Mouse (Mus musculus) heart, adult 2 months (tissue): ENCODE data around the gene Gga3. TPM values are rescaled to one million over a fixed set of nuclear protein-coding genes. Genes with fewer than 3 reads are reported as not detected.

ENCODE experiments used
- DNase-seq, 2 experiments: peaks; one replicate each; pipeline ENCODE4 v3.0.0; 2021
- H3K27ac ChIP-seq: fragments of 200-600 bp; 2 replicates; pipeline ENCODE4 v1.8.1; 2022
- H3K27me3 ChIP-seq: fragments of 200-500 bp; 2 replicates; pipeline ENCODE4 v1.6.1; 2012; ENCODE audit warnings: mild to moderate bottlenecking, low read length, inconsistent platforms, mixed read lengths; ENCODE audit not compliant: control insufficient read depth, insufficient read depth
- H3K36me3 ChIP-seq: fragments of 200-500 bp; 2 replicates; pipeline ENCODE4 v1.6.1; 2012; ENCODE audit warnings: low read length, inconsistent platforms; ENCODE audit not compliant: control insufficient read depth, insufficient read depth
- H3K4me1 ChIP-seq: fragments of 200-500 bp; 2 replicates; pipeline ENCODE4 v1.6.1; 2011; ENCODE audit warnings: low read length; ENCODE audit not compliant: control insufficient read depth, insufficient read depth
- H3K4me3 ChIP-seq: fragments of 200-600 bp; 2 replicates; pipeline ENCODE4 v1.8.1; 2022
- H3K79me2 ChIP-seq: fragments of 200-500 bp; replicated peaks from 2 replicates; pipeline ENCODE4 v1.6.1; 2012; ENCODE audit warnings: mild to moderate bottlenecking, inconsistent platforms, low read length, moderate library complexity, mixed read lengths; ENCODE audit not compliant: control insufficient read depth, insufficient read depth
- H3K9ac ChIP-seq: fragments of 200-500 bp; 2 replicates; pipeline ENCODE4 v1.6.1; 2012; ENCODE audit warnings: low read depth, mild to moderate bottlenecking, control low read depth, inconsistent platforms, low read length, mixed read lengths
- CTCF ChIP-seq: fragments of 200-600 bp; IDR thresholded peaks from 2 replicates; pipeline ENCODE4 v1.8.1; 2022; ENCODE audit warnings: antibody characterized with exemption, mild to moderate bottlenecking, moderate library complexity
- EP300 ChIP-seq: fragments of 200-500 bp; IDR thresholded peaks from 2 replicates; pipeline ENCODE4 v1.6.1; 2011; ENCODE audit warnings: low read depth, low read length, control low read depth; ENCODE audit not compliant: insufficient read depth
- POLR2A ChIP-seq: fragments of 200-500 bp; IDR thresholded peaks from 2 replicates; pipeline ENCODE4 v1.6.1; 2011; ENCODE audit warnings: mild to moderate bottlenecking, low read depth, low read length, control low read depth; ENCODE audit not compliant: insufficient read depth
- WGBS: fragments of 180-500 bp; shearing (Covaris S2); methylation state at CpG from one replicate; pipeline ENCODE4 v1.1.7; 2018; 5-methylcytosine and 5-hydroxymethylcytosine counted together
- intact Hi-C: fragments of 180-260 bp; cut with DNase I; formaldehyde crosslinking; loops from one replicate; pipeline ENCODE4 v1.15.1; 2025
- polyA plus RNA-seq: library from polyadenylated mRNA; depleted of rRNA; stranded (reverse); fragments of >200 nt; gene quantifications from 2 replicates; pipeline ENCODE4 v1.2.3, GENCODE M21; 2012
- total RNA-seq, 2 experiments: library from RNA; stranded (reverse); gene quantifications; 2 replicates each; pipeline ENCODE4 v1.2.3; 2021

Gene Gga3
- total and polyA plus RNA-seq, 3 experiments = 16.5 to 20.3 (median 17.1) TPM

- Histone ChIP-seq H3K79me2 (no peaks in the 10 kb centered on the region), H3K9ac (no peak overlapping the region), H3K36me3 (no peaks in the 10 kb centered on the region), H3K4me3 (no peak overlapping the region), H3K27me3 (no peaks in the 10 kb centered on the region), H3K4me1 (no peaks in the 10 kb centered on the region), H3K27ac (no peak overlapping the region)
- intact Hi-C loops = no loop called here
- WGBS = 84% methylated on average over 3 of the region's 4 CpGs
- DNase-seq = no peak
- no peak for TF ChIP-seq CTCF
- TF ChIP-seq POLR2A = no peak
- TF ChIP-seq EP300 = no peak
Measured at GRCm38 (mm10) chr11:115640311-115640828, 36.5 kb upstream of the Gga3 start.

GRCm38 (mm10) chr11:115639540-115639939, 35.7 kb upstream of the Gga3 start:
- WGBS = 72% methylated on average over 4 of the region's 4 CpGs
- no peak overlapping the region for H3K27ac ChIP-seq
- no peak overlapping the region for H3K4me3 ChIP-seq
- H3K79me2 ChIP-seq = no peaks in the 10 kb centered on the region
- H3K36me3 ChIP-seq = no peaks in the 10 kb centered on the region
- no peaks in the 10 kb centered on the region for H3K27me3 ChIP-seq
- TF ChIP-seq CTCF (no peak), EP300 (no peak), POLR2A (no peak)
- no peaks in the 10 kb centered on the region for H3K4me1 ChIP-seq
- DNase-seq = no peak
- intact Hi-C loops = no loop called here
- no peak overlapping the region for H3K9ac ChIP-seq

GRCm38 (mm10) chr11:115638498-115639409, 34.9 kb upstream of the Gga3 start:
- DNase-seq = no peak
- WGBS = 59% methylated on average over 5 of the region's 5 CpGs
- Histone ChIP-seq H3K36me3 (no peaks in the 10 kb centered on the region), H3K79me2 (no peaks in the 10 kb centered on the region), H3K9ac (no peak overlapping the region), H3K4me3 (no peak overlapping the region), H3K4me1 (peaks cover 2% of the 10 kb centered on the region; the same call in 1 of the 2 replicates), H3K27me3 (no peaks in the 10 kb centered on the region), H3K27ac (no peak overlapping the region)
- TF ChIP-seq CTCF (no peak), POLR2A (no peak)
- intact Hi-C loops = no loop called here

GRCm38 (mm10) chr11:115636960-115637359, 33.1 kb upstream of the Gga3 start:
- Histone ChIP-seq H3K27ac (no peak overlapping the region), H3K27me3 (no peaks in the 10 kb centered on the region), H3K79me2 (no peaks in the 10 kb centered on the region), H3K4me3 (no peak overlapping the region), H3K9ac (no peak overlapping the region), H3K36me3 (no peaks in the 10 kb centered on the region), H3K4me1 (peaks cover 3% of the 10 kb centered on the region; the same call in 1 of the 2 replicates)
- TF ChIP-seq CTCF = no peak
- no peak for TF ChIP-seq POLR2A
- no peak for TF ChIP-seq EP300
- no peak for DNase-seq
- 69% methylated on average over 3 of the region's 3 CpGs for WGBS
- intact Hi-C loops = no loop called here

- no peaks in the 10 kb centered on the region for H3K27me3 ChIP-seq
- intact Hi-C loops = no loop called here
- H3K27ac ChIP-seq = no peak overlapping the region
- H3K4me3 ChIP-seq = no peak overlapping the region
- no peak for DNase-seq
- H3K36me3 ChIP-seq = no peaks in the 10 kb centered on the region
- peaks cover 3% of the 10 kb centered on the region; the same call in 1 of the 2 replicates for H3K4me1 ChIP-seq
- TF ChIP-seq CTCF = no peak
- no peak for TF ChIP-seq POLR2A
- TF ChIP-seq EP300 = no peak
- WGBS = 72% methylated on average over 8 of the region's 8 CpGs
- H3K79me2 ChIP-seq = no peaks in the 10 kb centered on the region
- no peak overlapping the region for H3K9ac ChIP-seq
Measured at GRCm38 (mm10) chr11:115635484-115635883, 31.6 kb upstream of the Gga3 start.

GRCm38 (mm10) chr11:115635041-115635440, 31.2 kb upstream of the Gga3 start:
- Histone ChIP-seq H3K36me3 (no peaks in the 10 kb centered on the region), H3K79me2 (no peaks in the 10 kb centered on the region), H3K27ac (no peak overlapping the region), H3K9ac (no peak overlapping the region), H3K4me3 (no peak overlapping the region), H3K4me1 (peaks cover 3% of the 10 kb centered on the region; the same call in 1 of the 2 replicates), H3K27me3 (no peaks in the 10 kb centered on the region)
- DNase-seq = no peak
- 77% methylated on average over 8 of the region's 8 CpGs for WGBS
- TF ChIP-seq CTCF (no peak), EP300 (no peak), POLR2A (no peak)
- intact Hi-C loops = no loop called here
